Mouse (Mus musculus): ENCODE results near the gene A130010J15Rik. TPM values are rescaled to one million over a fixed set of nuclear protein-coding genes. Genes with fewer than 3 reads are reported as not detected.

Gene A130010J15Rik
- polyA plus RNA-seq, 2 experiments from 2014 or later: 9.8 to 16.4 TPM

DNA sequence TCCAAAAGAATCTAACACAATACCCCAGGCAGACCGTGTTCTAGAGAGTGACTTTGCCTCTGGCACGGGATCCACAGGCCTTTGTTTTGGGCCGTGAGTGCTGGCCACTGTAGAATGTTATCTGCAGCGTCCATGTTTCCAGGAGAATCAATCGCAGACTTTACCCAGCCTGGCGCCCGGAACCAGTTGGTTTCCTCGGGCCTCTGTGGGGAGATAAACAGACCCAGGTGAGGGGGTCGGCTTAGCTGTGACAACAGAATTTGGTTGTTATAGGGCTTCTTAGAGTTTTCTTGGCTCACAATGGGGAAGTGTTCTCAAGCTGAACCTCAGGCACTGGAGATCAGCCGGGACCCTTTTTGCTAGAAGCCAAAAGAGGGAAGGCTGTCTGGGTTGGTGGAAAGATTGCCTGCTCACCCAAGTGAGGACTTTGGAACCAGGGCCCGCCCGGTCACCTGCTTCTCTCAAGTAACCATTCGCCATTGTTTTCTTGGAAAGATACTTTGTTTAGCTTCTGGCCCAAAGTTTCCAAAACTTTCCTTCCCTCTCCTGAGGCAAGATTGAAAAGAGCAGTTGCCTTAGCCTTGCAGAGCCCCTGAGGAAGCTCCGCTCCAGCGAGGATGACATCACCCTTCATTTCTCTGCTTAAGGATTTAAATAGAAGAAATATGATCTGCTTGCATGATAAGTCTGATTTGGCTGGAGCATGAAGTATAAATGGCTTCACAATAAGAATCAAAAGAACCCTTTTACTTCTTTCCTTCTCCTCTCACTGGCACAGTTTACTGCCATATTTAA, 11.3 kb upstream of the A130010J15Rik start:
- no peak for ATAC-seq

DNA sequence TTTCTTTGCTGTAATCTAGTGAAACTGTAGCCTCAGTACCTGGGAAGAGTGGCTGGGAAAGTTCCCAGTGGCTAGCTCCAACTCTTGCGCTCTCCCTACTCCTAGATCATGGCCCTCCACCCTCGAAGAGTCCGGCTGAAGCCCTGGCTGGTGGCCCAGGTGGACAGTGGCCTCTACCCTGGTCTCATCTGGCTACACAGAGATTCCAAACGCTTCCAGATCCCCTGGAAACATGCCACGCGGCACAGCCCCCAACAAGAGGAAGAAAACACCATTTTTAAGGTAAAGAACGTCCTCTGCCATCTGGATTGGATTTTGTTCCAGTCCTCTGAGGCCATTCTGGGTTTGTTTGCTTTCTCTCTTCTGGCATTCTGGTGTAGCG, 10.7 kb upstream of the A130010J15Rik start:
- ATAC-seq: no peak

DNA sequence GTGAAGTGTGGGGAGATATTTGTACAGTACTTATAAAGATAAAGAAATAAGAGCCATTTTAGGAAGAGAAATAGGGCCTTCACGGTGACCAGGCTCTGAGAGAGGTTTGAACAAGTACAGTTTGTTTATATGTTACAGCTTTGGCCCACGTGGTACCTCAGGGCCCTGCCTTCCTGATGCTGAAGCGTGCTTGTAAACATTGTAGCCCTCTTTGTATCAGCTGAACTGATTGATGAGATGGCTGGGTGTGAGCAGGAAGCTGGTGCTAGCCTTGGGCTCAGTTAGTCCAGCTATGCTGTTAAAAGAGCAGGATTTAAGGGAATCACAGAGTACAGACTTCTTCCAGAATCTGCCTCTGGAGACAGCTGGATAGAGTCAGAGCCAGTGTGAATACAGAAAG, 8.7 kb upstream of the A130010J15Rik start:
- ATAC-seq: peak; percentile 60

DNA sequence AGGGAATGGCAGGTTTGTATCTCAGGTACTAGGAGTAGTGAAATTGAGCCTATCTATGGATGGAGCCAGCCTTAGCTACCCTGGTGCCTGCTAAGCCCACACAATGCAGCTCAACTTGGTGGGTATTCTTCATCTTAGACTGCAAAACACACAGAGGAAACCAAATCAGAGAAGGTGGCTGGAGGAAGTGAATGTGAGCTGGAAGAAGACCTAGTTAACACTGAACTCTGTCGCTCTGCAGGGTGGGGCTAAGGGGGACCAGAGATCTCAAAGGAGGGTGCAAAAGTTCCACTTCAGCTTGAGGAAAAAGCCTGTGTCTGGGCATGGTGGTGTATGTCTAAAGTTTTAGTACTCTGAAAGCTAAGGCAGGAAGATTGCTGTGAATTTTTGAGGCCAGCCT, 8.2 kb upstream of the A130010J15Rik start:
- ATAC-seq: peak; percentile 43

DNA sequence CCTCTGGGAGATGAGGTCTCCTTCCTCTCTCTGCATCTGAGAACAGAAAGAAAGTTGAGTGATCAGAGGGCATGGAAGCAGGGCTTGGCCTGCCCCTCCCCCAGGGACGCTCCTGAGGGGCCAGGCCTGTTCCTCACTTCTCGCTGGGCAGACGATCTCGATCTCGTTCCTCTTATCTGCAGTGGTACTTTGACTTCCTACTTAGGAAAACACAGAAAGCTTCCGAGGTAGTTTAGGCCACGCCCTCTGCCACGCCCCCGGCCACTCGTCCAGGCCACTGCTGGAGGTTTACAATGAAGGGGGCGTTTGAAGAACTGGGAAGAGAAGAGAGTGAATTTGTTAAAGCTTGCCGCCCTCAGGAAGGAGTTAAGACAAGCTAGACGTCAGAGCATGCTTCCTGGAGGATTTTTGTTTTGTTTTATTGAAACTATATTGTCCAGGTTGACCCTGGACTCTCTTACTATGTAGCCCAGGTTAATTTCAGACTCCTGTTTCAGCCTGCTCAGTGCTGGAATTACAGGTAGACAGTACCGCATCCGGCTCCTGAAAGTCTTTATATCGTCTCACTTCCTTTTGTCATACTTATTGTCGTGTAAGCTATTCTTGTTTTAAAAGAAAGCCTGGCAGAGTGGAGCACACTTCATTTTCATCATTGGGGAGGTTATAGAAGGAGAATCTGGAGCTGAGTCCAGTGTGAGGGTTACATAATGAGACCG, 7.4 kb upstream of the A130010J15Rik start:
- peak; percentile 51 for ATAC-seq

DNA sequence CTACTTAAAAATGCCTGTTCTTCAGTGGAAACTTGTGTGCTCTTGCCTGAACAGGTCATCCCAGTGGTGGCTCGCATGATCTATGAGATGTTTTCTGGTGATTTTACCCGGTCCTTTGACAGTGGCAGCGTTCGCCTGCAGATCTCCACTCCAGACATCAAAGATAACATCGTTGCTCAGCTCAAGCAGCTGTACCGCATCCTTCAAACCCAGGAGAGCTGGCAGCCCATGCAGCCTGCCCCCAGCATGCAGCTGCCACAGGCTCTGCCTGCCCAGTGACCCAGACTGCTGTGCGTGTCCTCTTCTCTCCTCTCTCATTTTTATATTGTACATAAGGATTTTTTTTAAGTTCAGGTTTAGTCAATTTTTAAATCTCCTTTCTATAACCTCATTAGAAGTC, 1.4 kb downstream of the A130010J15Rik start:
- no peak for ATAC-seq

DNA sequence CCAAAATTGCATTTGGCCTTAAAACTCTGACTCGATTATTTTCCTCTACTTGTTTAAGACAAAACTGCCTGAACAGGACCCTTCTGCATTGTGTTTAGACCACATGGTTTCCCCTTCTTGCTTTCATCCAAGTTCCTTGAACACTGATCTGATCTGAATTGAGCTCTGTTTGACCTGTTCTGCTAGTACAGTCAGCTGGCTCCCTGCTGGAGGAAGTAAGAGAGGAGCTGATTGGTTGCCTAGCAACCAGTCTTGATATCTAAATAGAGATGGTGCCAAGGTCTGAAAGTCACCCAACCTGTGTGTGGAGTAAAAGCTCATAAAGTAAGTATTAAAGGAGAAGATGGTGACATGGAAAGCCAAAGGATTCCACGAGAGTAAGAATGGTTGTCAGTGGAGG, 2.0 kb downstream of the A130010J15Rik start:
- ATAC-seq: peak; percentile 33

DNA sequence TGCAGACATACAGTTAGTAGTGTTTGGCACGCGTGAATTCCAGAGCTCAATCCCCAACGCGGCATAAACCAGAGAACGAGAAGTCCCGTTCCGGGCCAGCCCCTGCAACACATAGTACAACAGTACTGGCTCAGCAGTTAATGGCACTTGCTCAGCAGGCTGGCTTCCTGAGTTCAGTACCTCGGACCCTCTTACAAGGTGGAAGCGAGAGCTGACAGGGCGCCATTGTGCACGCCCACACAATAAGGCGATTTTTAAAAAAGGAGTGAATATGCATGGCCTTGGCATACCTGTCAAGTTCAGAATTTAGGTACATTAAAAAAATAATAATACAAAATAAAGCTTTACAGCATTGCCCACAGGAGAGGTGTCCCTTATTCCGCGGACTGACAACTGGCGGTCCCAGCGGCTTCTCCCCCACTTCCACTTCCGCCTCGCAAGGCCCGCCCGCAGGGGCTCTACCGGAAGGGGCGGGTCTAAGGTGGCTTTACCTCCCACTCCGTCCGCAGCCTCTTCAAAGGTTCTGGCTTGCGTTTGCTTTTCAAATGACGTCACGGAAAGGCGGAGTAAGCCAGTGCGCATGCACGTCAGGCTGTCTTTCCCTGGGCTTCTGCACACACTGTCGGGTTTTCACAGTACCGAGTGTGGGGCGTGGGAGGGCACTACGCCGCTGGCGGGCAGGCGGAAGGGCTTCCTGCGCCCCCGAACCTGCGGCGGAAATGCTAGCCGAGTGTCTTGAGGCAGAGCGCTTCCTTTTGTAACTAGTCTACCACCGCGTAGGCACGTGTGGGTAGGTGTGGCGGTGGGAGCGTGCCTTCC, 5.4 kb downstream of the A130010J15Rik start:
- peak; percentile 89 for ATAC-seq

DNA sequence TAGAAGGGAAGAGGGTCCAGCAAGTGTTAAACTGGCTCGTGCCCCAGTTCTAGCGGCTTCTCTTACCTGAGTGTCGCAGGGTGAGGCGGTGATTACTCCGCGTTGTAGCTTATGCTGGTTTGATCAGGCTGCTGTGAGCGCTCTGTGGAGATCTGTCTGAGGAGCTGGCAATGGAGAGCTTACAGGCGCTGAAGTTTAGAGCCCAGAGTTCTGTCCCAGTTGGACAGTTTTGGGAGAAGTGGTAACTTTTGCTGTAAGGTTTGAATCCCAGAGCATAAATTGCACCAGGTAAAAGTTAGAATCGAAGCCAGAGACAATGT, 5.9 kb downstream of the A130010J15Rik start:
- no peak for ATAC-seq

DNA sequence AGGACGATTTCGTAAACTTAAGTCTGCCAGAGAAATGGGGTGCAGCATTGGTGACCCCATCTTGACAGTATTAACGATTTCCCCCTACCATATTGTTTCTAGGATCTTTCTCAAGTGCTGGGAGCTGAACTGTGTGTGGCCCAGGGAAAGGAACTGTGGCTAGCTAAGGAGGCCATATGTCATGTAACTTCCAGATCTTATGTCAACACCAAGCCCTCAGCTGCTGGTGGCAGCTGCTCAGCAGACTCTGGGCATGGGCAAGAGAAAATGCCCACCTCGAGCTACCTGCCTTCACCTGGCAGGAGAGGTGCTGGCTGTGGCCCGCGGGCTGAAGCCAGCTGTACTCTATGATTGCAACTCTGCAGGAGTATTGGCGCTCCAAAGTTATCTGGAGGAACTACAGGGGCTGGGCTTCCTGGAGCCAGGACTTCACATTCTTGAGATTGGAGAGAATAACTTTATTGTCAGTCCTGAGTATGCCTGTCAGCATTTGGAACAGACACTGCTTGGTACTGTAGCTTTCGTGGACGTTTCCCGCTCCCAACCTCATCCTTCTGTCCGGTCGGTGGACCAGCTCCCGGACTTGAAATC, 6.4 kb downstream of the A130010J15Rik start:
- no peak for ATAC-seq

DNA sequence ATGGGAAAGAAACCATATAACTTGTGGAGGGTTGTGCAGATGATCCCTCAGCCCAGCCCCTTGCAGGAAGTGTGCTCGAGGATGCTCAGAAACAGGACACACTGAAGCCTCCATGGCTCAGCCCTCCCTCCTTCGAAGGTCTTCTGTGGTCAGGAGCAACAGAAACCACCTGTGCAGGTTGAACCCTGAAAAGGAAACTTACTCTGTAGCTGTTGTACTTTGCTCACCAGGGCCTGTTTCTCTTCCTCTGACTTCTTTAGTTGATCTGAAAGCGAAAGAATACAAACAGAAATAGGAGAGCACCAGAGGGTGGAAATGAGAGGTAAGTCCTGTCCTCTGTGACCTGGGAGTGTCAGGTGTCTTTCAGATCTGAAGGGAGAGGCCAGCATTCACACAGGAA, 13.3 kb downstream of the A130010J15Rik start:
- ATAC-seq: peak; percentile 79

DNA sequence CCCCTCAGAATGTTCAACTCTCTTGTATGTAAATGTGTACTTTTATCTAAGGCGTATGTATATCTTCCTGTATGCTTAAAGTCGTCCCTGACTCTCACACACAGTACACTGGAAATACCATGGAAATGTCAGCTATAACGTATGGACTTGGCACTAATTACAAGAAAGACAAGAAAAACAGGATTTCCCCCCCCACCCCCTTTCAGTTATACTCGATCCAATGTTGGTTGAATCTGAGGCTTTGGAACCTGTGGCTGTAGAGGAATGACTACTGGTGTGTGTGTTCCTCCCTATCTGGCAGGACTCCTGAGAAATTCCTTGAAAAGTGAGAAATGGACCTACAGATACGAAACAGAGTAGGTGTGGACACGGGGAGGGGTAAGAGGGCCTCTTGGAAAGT, 20.4 kb downstream of the A130010J15Rik start:
- ATAC-seq: no peak

DNA sequence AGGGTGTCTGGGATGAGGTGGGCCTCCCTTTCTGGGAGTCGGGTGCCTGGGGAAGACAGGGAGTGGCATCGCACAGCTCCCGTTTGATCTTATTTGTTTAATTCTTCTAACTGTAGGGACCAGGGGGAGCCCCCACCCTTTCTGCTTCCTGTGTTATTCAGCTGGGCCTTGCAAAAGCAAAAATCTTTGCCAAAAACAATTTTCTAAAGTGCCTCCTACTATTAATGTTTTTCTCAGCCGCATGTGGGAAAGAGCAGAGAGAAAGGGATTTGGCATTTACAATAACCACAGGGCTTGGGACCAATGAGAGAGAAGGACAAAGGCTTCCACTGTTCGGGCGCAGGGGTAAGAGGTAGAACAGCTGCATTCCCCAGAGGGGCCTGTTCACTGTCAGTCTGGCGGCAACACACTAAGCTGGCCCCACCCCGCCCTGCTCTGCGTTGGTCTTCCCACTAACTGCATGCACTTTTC, 21.3 kb downstream of the A130010J15Rik start:
- ATAC-seq: peak; percentile 74

DNA sequence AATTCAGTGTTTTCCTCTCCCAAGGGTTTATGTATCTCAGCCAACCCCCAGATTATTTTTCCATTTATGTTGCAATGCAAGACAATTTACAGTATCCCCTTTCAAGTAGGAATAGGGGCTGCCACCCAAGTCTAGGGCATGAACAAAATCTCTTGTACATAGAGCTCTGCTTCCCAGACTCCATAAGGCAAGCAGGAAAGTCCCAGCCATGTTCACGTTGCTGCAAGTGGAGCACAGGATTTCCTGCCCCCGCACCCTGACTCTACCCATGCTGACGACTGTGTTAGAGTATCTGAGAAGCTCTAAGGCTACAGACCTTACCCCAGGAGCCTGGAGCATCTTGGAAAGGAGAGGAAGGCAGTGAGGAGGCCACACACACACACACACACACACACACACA, 21.9 kb downstream of the A130010J15Rik start:
- peak; percentile 24 for ATAC-seq

DNA sequence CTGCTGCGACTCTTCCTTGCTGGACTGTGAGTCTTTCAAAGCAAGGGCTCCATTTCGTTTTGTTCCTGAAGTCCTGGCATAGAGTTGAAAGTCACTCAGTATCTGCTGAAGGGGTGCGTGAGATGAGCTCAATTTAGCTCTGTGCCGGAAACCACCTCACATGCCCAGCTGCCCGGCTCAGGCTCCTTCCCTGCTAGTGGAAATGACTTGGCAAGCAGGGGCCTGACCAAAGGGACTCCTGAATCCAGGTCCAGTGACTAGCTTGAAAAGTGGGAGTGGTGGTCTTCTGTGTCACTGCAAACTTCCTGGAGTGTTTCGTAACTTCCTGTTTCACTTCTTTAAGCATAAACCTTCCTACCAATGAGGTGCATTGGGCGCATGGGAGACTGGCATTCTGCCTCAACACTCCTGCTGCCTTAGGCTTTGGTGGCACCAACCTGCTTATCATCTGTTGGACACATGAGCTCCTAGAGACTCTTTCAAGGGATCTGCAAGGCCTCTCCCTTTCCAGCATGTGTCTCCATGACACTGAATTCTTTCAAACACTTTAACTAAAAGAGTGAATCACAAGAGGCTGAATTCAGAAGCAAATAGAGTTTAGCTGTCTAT, 23.9 kb downstream of the A130010J15Rik start:
- ATAC-seq: no peak

DNA sequence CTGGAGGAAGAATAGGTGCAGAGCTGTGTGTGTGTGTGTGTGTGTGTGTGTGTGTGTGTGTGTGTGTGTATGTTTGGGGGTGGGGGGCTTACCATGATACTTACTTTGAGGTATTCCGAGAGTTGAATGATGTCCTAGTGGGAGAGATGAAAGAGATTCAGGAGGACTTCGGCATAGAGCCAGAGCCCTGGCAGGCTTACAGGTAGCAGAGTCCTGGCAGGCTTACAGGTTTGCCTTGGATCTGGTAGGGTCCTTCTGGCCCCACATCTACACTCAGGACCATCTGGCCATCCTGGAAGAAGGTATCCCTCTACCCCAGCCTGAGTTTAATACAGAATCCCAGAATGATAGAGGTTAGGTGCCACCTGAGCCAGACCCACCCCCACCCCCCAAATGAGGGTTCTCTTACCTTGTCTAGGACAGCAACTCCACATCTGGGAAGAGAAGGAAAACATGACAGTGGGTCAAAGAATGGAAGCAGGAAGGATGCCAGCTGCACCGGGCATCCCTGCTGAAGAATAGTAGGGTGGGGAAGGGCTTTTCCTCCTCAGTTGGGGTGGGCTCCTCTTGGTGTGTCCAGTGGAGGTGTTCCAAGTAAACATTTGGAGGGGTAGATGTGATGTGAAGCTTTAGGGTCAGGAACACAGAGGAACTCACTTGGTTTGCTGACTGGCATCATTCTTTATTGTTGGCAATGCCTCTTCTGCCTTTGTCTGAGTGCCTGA, 26.7 kb downstream of the A130010J15Rik start:
- no peak for ATAC-seq

DNA sequence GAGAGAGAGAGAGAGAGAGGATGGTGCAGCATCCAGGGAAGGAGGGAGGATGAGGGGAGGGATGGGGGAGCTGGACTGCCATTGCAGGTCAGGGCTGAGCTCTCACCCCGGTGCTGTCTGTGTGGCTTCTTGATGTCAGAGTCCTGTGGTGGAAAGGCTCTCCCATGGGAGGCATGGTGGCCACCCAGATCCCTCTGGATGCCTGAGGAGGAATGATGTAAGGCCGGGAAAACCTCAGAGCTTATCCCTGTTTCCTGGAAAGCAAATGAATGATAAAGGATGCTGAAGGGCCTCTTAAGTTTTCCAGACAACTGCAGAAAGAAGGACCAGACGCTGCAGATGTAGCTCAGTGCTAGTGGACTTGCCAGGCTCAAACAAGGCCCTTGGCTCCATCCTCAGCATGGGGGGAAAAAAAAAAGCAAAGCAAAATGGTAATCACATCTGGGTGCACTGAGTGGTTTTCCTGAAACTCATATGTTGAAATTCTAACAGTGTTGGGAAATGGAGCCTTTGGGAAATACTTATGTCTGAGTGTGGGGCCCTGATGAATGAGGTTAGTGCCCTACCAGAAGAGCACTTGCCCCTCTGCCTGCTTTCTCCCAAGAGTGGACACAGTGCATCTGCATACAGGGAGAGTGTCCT, 27.4 kb downstream of the A130010J15Rik start:
- ATAC-seq: no peak

DNA sequence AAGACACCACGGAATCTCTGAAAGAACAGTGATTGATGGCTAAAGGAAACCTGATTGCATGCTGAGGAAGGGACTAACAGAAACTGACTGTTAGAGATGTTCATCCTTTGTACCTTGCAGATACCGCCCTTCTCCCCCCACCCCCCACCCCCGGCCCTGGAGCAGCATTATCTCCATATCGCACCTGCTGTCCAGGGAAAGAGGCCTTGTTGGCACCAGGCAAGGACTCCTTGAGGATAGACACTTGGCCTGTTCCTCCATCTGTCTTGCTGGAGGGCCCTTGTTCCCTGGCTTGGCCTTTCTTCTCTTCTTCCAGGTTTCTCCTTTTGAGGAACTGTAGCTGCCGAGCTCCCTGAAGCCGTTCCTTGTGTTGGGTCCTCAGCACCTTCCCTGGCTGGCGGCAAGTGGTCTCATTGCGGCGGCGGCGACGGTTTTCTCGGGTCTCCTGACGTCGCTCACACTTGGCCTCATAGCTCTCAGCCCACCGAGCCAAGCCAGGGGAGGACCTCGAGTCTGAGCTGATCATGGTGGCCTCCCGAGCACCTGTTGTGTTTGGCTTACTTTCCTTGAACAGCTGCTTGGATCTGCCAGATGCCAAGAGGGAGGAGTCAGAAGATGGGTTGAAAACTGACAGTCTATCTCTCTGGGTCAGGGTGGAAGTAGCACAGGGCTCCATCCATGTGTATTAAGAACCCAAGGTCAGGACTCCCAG, 29.8 kb downstream of the A130010J15Rik start:
- ATAC-seq: no peak

DNA sequence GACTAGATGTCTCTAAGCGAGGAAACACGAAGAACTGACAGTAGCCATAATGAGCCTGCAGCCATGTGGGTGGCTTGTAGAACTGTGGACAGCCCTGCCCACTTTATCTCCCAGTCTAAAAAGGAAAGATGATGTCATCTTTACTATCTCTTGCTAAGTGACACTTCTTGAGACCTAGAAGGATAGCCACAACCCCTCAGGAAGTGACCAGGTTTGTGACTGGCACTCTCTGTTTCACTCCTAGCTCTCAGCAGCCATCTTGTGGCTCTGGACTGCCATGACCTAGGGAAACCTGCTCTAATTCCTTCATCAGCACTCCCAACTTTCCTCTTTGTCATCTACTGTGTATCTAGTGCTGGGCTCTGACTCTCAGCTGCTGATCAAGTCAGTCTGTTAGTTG, 30.5 kb downstream of the A130010J15Rik start:
- peak; percentile 6 for ATAC-seq

DNA sequence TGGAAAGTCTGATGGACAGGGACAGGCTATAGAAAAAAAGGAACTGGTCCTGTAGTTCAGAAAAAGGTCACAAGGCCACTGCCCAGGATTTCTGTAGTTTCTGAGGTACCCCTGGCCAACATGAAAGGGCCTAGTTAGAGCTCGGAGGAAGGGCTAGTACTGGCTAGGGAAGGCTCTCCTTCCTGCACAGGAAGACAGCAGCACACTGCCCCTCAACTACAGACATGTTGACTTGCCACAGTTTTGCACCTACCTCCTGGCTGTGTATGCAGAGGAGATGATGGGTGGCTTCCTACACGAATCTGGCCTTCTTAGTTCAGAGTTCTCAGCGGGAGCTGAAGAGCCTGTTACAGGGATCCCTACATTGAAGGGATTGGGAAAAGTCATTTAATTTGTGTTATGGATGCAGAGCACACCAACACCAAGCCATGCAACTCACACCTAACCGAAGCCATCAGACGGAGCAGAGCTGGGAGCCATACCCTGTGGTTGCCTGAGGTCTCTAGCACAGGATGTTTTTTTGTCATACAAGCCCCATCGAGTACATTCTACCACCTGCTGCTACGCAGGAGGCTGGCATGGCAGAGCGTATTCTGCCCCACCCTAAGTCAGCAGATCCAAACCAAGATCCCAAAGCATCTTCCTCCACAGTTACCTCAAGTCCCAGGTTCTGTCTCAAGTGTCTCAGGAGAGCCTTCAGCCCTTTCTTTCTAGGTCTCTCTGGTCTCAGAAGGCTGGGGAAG, 33.0 kb downstream of the A130010J15Rik start:
- ATAC-seq: peak; percentile 47
